Comparison of ENCODE assay signal across 28 mouse cellular contexts in genomic region chr10:31329436-31329835, GRCm38 (mm10). TPM values are rescaled to one million over a fixed set of nuclear protein-coding genes. Genes with fewer than 3 reads are reported as not detected.
DNase-seq lines count a peak whose midpoint lies in the region; ATAC-seq lines count a peak whose summit lies in the region.
"Had no signal": no experiment of that assay in that cellular context is flagged by ENCODE, and none has a peak within 500 bp of the region (broad histone marks: within the 10 kb centered on the region; RNA-seq: fewer than 3 reads in every experiment).

No protein-coding gene starts in this region.

- no peak overlapping the region for H3K9ac ChIP-seq in embryonic facial prominence, embryonic 13.5 days
- H3K9ac ChIP-seq in heart, embryonic 11.5 days (ENCODE audit: low read depth, low read length): no peak overlapping the region
- H3K9ac ChIP-seq: kidney, embryonic 15.5 days; limb, embryonic 13.5 days; liver, embryonic 12.5 days; liver, postnatal 0 days; midbrain, embryonic 12.5 days; neural tube, embryonic 13.5 days had no signal

- 0 out of 2 replicates have a peak overlapping the region, but pooled peaks have one; percentile 55 for H3K27ac ChIP-seq in embryonic facial prominence, embryonic 13.5 days
- H3K27ac ChIP-seq in embryonic facial prominence, embryonic 10.5 days (replicated peaks): no peak overlapping the region
- no peak overlapping the region for H3K27ac ChIP-seq in heart, embryonic 11.5 days (ENCODE audit: low read depth, low read length)
- H3K27ac ChIP-seq: hindbrain, embryonic 10.5 days; kidney, embryonic 15.5 days; left cerebral cortex, adult 2 months; limb, embryonic 13.5 days; liver, embryonic 12.5 days; midbrain, embryonic 12.5 days; neural tube, embryonic 13.5 days had no signal

- no peaks in the 10 kb centered on the region for H3K9me3 ChIP-seq in embryonic facial prominence, embryonic 13.5 days
- no peaks in the 10 kb centered on the region for H3K9me3 ChIP-seq in embryonic facial prominence, embryonic 10.5 days
- H3K9me3 ChIP-seq in heart, embryonic 11.5 days (replicated peaks; ENCODE audit: control insufficient read depth, low read length): no peaks in the 10 kb centered on the region
- H3K9me3 ChIP-seq: hindbrain, embryonic 10.5 days; kidney, embryonic 15.5 days; limb, embryonic 13.5 days; liver, embryonic 12.5 days; megakaryocyte, embryonic 14.5 days; midbrain, embryonic 12.5 days; neural tube, embryonic 13.5 days had no signal

- peaks cover 30% of the 10 kb centered on the region for H3K36me3 ChIP-seq in embryonic facial prominence, embryonic 13.5 days
- H3K36me3 ChIP-seq in embryonic facial prominence, embryonic 10.5 days (replicated peaks): peaks cover 43% of the 10 kb centered on the region
- H3K36me3 ChIP-seq in heart, embryonic 11.5 days (ENCODE audit: control insufficient read depth, insufficient read depth, low read length): peaks cover 5% of the 10 kb centered on the region

- no peak for DNase-seq in embryonic facial prominence, embryonic 10.5 days (ENCODE audit: low spot score)
- DNase-seq in adipocyte (ENCODE audit: low spot score): peak; percentile 11
- peak; percentile 74 for DNase-seq in adrenal gland, postnatal 14 days
- peak; percentile 45 for DNase-seq in testis, postnatal 10 days (ENCODE audit: low spot score)
- no peak for DNase-seq in gastrocnemius, adult 8-10 months (ENCODE audit: low spot score in 2 of 2)
- DNase-seq in embryo, embryonic 10.5 days (ENCODE audit: low spot score): no peak
- DNase-seq: cerebellum, adult 8-10 months; heart, postnatal 14 days; kidney, adult 18-20 months; kidney, postnatal 25 days; liver, postnatal 0 days; lung, postnatal 36 days; right cerebral cortex, adult 18-20 months; spleen, adult 18-20 months; thymus, adult 2 months; thymus, postnatal 4 days had no signal

- no peak overlapping the region for H3K4me2 ChIP-seq in embryonic facial prominence, embryonic 13.5 days
- no peak overlapping the region for H3K4me2 ChIP-seq in heart, embryonic 11.5 days
- H3K4me2 ChIP-seq: kidney, embryonic 15.5 days; limb, embryonic 13.5 days; liver, embryonic 12.5 days; midbrain, embryonic 12.5 days; neural tube, embryonic 13.5 days had no signal

- 0 out of 2 replicates have a peak, but pooled peaks cover 10% of the 10 kb centered on the region for H3K4me1 ChIP-seq in embryonic facial prominence, embryonic 13.5 days
- H3K4me1 ChIP-seq in embryonic facial prominence, embryonic 10.5 days: no peaks in the 10 kb centered on the region
- no peaks in the 10 kb centered on the region for H3K4me1 ChIP-seq in heart, embryonic 11.5 days (ENCODE audit: control insufficient read depth, insufficient read depth, low read length)
- H3K4me1 ChIP-seq: hindbrain, embryonic 10.5 days; kidney, embryonic 15.5 days; midbrain, embryonic 12.5 days; neural tube, embryonic 13.5 days had no signal

- 64% methylated on average over 1 of the region's 1 CpGs for WGBS in embryonic facial prominence, embryonic 13.5 days
- WGBS in embryonic facial prominence, embryonic 10.5 days: 93% methylated on average over 1 of the region's 1 CpGs
- 92% methylated on average over 1 of the region's 1 CpGs for WGBS in heart, embryonic 11.5 days (ENCODE audit: insufficient replicate concordance)

- H3K27me3 ChIP-seq in embryonic facial prominence, embryonic 13.5 days: no peaks in the 10 kb centered on the region
- H3K27me3 ChIP-seq in embryonic facial prominence, embryonic 10.5 days (replicated peaks; ENCODE audit: low read depth, poor library complexity, severe bottlenecking): no peaks in the 10 kb centered on the region
- H3K27me3 ChIP-seq in heart, embryonic 11.5 days (ENCODE audit: control insufficient read depth, insufficient read depth, low read length): no peaks in the 10 kb centered on the region
- H3K27me3 ChIP-seq: kidney, embryonic 15.5 days; limb, embryonic 13.5 days; liver, embryonic 12.5 days; megakaryocyte, embryonic 14.5 days; midbrain, embryonic 12.5 days; neural tube, embryonic 13.5 days had no signal

- no peak for ATAC-seq in embryonic facial prominence, embryonic 13.5 days (ENCODE audit: insufficient number of reproducible peaks, insufficient read depth, low FRiP score, low TSS enrichment, low read depth)
- no peak for ATAC-seq in heart, embryonic 11.5 days (replicated peaks; ENCODE audit: insufficient number of reproducible peaks, low FRiP score, low TSS enrichment)
- ATAC-seq: forebrain, embryonic 14.5 days; hindbrain, embryonic 16.5 days; liver, postnatal 0 days had no signal

- no peak overlapping the region for H3K4me3 ChIP-seq in embryonic facial prominence, embryonic 13.5 days
- no peak overlapping the region for H3K4me3 ChIP-seq in embryonic facial prominence, embryonic 10.5 days
- H3K4me3 ChIP-seq in heart, embryonic 11.5 days (ENCODE audit: low read depth, low read length): no peak overlapping the region
- H3K4me3 ChIP-seq: hindbrain, embryonic 10.5 days; kidney, embryonic 15.5 days; left cerebral cortex, adult 2 months; limb, embryonic 13.5 days; liver, embryonic 12.5 days; megakaryocyte, embryonic 14.5 days; midbrain, embryonic 12.5 days; neural tube, embryonic 13.5 days had no signal

RNA-seq across cellular contexts. Expression of gene Hddc2, which starts 16.3 kb away (rescaled TPM):
- polyA plus RNA-seq in embryonic facial prominence, embryonic 13.5 days (2015; fragmentation: Nextera tagmentation; extraction: Ambion mirVana): 85.5 and 102 TPM in 2 replicates
- polyA plus RNA-seq in embryonic facial prominence, embryonic 10.5 days (2016; fragmentation: Nextera tagmentation; extraction: Ambion mirVana): 94.9 and 97.4 TPM in 2 replicates
- 34.9 and 36.9 TPM in 2 replicates for total RNA-seq in adrenal gland, postnatal 14 days (2021)
- total RNA-seq in gastrocnemius, adult 8-10 months (2022): 10 to 100 TPM; 16.5 to 22.4 (median 20.4) TPM
- 55.4 and 57.0 TPM in 2 replicates for polyA plus RNA-seq in heart, embryonic 11.5 days (2014; fragmentation: Nextera tagmentation; extraction: Ambion mirVana)

Comparison
In these comparisons a context has a peak if more than half of its experiments do, and no peak if none do; other contexts are left out.
1. DNase-seq: peak in adipocyte (single experiment), adrenal gland, postnatal 14 days (single experiment) and testis, postnatal 10 days (single experiment); none in embryonic facial prominence, embryonic 10.5 days (single experiment), gastrocnemius, adult 8-10 months (0 of 2) and embryo, embryonic 10.5 days (single experiment).